Mouse (Mus musculus): ENCODE results near the gene Paf1. TPM values are rescaled to one million over a fixed set of nuclear protein-coding genes. Genes with fewer than 3 reads are reported as not detected.

Paf1 gene
- total and polyA plus RNA-seq, 3 experiments, result 53.5 to 645 (median 99.9) TPM

DNA sequence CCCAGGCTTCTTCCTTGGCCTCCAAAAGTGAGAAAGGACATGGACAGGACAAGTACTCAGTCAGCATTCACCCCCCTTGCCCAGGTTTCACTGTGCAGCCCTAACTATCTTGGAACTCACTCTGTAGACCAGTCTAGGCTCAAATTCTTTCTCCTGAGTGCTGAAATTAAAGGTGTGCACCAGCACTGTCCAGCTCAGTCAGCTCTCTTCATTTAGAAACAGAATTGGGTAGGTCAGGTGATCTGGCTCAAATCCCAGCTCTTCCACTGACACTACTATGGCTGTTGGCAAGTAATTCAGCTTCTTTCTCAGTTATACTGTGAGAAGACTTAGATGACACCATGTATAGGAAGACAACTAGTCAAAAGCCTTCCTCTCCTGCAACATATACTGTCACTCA is 35.0 kb downstream of the Paf1 start:
- Histone ChIP-seq H3K9me3 (replicated peaks; ENCODE audit: insufficient read depth, low read length) (no peaks in the 10 kb centered on the region), H3K4me3 (ENCODE audit: control insufficient read depth in 1 of 2, insufficient read depth in 1 of 2, low read depth in 2 of 2, low read length in 2 of 2) (no peak overlapping the region), H3K27me3 (ENCODE audit: control insufficient read depth in 1 of 2, insufficient read depth in 2 of 2, low read length in 2 of 2) (no peaks in the 10 kb centered on the region), H3K36me3 (ENCODE audit: control insufficient read depth in 1 of 2, insufficient read depth in 2 of 2, low read length in 2 of 2) (peaks cover 12 to 32% of the 10 kb centered on the region in 2 experiments), H3K79me2 (ENCODE audit: control insufficient read depth, insufficient read depth, low read length, poor library complexity) (peaks cover 11% of the 10 kb centered on the region), H3K27ac (ENCODE audit: control insufficient read depth, low read depth, low read length) (no peak overlapping the region), H3K9ac (ENCODE audit: control insufficient read depth, low read depth, low read length, poor library complexity, severe bottlenecking) (no peak overlapping the region), H3K4me1 (ENCODE audit: control insufficient read depth in 1 of 2, insufficient read depth in 2 of 2, low read length in 2 of 2) (peaks cover 24% of the 10 kb centered on the region in 2 experiments)
- DNase-seq (ENCODE audit: low read depth, low spot score), result no peak
- TF ChIP-seq TBP (IDR thresholded peaks at IDR 0.05; ENCODE audit: low read depth, low read length) (no peak), CHD1 (IDR thresholded peaks at IDR 0.05; ENCODE audit: low read depth, low read length) (no peak), SIN3A (IDR thresholded peaks at IDR 0.05; ENCODE audit: low read length) (no peak), RAD21 (IDR thresholded peaks at IDR 0.05; ENCODE audit: low read depth, low read length) (no peak), ETS1 (IDR thresholded peaks at IDR 0.05; ENCODE audit: low read depth, low read length) (no peak), SMC3 (IDR thresholded peaks at IDR 0.05; ENCODE audit: low read depth, low read length) (no peak), RCOR1 (IDR thresholded peaks at IDR 0.05; ENCODE audit: low read depth, low read length) (no peak), NRF1 (IDR thresholded peaks at IDR 0.05; ENCODE audit: insufficient read depth, low read depth, low read length, poor library complexity, severe bottlenecking) (no peak), JUND (IDR thresholded peaks at IDR 0.05; ENCODE audit: low read depth, low read length) (no peak), E2F4 (IDR thresholded peaks at IDR 0.05; ENCODE audit: borderline replicate concordance, low read depth, low read length) (no peak), BHLHE40 (IDR thresholded peaks at IDR 0.05; ENCODE audit: borderline replicate concordance, low read depth, low read length) (no peak), UBTF (IDR thresholded peaks at IDR 0.05; ENCODE audit: borderline replicate concordance, insufficient read depth, low read depth, low read length) (no peak), CHD2 (IDR thresholded peaks at IDR 0.05; ENCODE audit: low read length) (no peak), CTCF (IDR thresholded peaks at IDR 0.05 in 2 of 3, conservative IDR thresholded peaks at IDR 0.05 in 1 of 3; ENCODE audit: control insufficient read depth in 1 of 3, insufficient read depth in 1 of 3, low read depth in 2 of 3, low read length in 3 of 3, poor library complexity in 1 of 3, severe bottlenecking in 1 of 3) (no peak), MXI1 (IDR thresholded peaks at IDR 0.05; ENCODE audit: low read depth, low read length) (no peak), MAFK (IDR thresholded peaks at IDR 0.05; ENCODE audit: borderline replicate concordance, low read depth, low read length) (no peak), USF2 (IDR thresholded peaks at IDR 0.05; ENCODE audit: borderline replicate concordance in 1 of 2, insufficient read depth in 1 of 2, low read depth in 1 of 2, low read length in 2 of 2) (no peak)

DNA sequence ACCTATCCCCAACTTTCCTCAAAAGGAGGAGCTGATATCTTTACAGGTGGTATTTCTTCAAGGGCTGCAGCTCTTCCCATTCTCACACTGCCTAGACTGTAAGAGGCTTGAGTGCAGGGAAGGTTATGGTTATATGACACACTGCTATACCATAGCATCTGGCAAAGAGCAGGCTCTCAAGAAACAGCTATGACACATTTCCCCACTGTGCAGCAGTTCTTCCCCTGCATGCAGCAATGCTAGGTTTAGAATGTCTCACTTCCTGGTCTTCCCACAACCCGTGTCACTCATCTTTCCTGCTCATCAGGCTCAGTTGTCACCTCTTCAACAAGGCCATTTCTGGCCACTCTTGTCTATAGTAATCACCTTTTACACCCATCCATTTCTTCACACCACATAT is 37.8 kb downstream of the Paf1 start:
- Histone ChIP-seq H3K79me2 (ENCODE audit: control insufficient read depth, insufficient read depth, low read length, poor library complexity) (peaks cover 14% of the 10 kb centered on the region), H3K4me1 (ENCODE audit: control insufficient read depth in 1 of 2, insufficient read depth in 2 of 2, low read length in 2 of 2) (peaks cover 43 to 45% of the 10 kb centered on the region in 2 experiments), H3K4me3 (ENCODE audit: control insufficient read depth in 1 of 2, insufficient read depth in 1 of 2, low read depth in 2 of 2, low read length in 2 of 2) (no peak overlapping the region), H3K9ac (ENCODE audit: control insufficient read depth, low read depth, low read length, poor library complexity, severe bottlenecking) (no peak overlapping the region), H3K27me3 (ENCODE audit: control insufficient read depth in 1 of 2, insufficient read depth in 2 of 2, low read length in 2 of 2) (no peaks in the 10 kb centered on the region), H3K9me3 (replicated peaks; ENCODE audit: insufficient read depth, low read length) (no peaks in the 10 kb centered on the region), H3K36me3 (ENCODE audit: control insufficient read depth in 1 of 2, insufficient read depth in 2 of 2, low read length in 2 of 2) (peaks cover 7 to 58% of the 10 kb centered on the region in 2 experiments), H3K27ac (ENCODE audit: control insufficient read depth, low read depth, low read length) (no peak overlapping the region)
- TF ChIP-seq BHLHE40 (IDR thresholded peaks at IDR 0.05; ENCODE audit: borderline replicate concordance, low read depth, low read length), result no peak
- DNase-seq (ENCODE audit: low read depth, low spot score), result no peak

Data from MEL (cell line).